Mouse (Mus musculus): ENCODE results near the gene Abca1. TPM values are rescaled to one million over a fixed set of nuclear protein-coding genes. Genes with fewer than 3 reads are reported as not detected.

The Abca1 gene
- polyA plus RNA-seq, 1 experiment from 2014 or later = 1.6 TPM

DNA sequence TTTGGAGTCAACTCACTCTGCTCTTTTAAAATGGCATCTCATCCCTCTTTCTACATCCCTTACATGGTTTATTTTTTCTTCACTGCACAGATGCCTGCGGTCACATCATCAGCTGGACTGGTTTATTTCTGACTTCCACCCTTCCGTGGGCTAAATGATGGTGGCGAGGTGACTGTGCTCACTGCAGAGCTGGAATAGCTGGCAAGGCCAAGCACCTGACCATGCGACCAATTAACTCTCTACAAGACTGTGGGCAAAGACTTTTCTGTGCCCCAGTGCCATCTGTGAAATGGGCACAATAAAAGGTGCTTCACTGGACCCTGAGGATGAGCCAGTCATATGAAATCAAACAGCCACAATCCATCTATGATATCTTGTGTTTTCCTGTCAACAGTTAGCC lies 66.1 kb downstream of the Abca1 start:
- H3K27ac ChIP-seq (replicated peaks) = no peak overlapping the region
- no peak for DNase-seq (ENCODE audit: low spot score)
- no peak overlapping the region for H3K4me3 ChIP-seq (ENCODE audit: low read depth, low read length)
- H3K4me2 ChIP-seq (replicated peaks; ENCODE audit: low read depth) = no peak overlapping the region
- H3K4me1 ChIP-seq (replicated peaks; ENCODE audit: control insufficient read depth, insufficient read depth) = no peaks in the 10 kb centered on the region
- no peak for ATAC-seq (ENCODE audit: low FRiP score, low TSS enrichment)
- TF ChIP-seq CTCF (IDR thresholded peaks at IDR 0.05; ENCODE audit: low read depth) (no peak), EP300 (optimal IDR thresholded peaks at IDR 0.05) (no peak)
- no peak overlapping the region for H3K9ac ChIP-seq (ENCODE audit: low read length)
- 90% methylated on average over 4 of the region's 4 CpGs for WGBS
- no peaks in the 10 kb centered on the region for H3K27me3 ChIP-seq (ENCODE audit: control insufficient read depth, insufficient read depth, low read length)
- H3K9me3 ChIP-seq (ENCODE audit: control insufficient read depth, low read length) = no peaks in the 10 kb centered on the region
- 0 out of 2 replicates have a peak, but pooled peaks cover 3% of the 10 kb centered on the region for H3K36me3 ChIP-seq (ENCODE audit: control insufficient read depth, insufficient read depth, low read length)

DNA sequence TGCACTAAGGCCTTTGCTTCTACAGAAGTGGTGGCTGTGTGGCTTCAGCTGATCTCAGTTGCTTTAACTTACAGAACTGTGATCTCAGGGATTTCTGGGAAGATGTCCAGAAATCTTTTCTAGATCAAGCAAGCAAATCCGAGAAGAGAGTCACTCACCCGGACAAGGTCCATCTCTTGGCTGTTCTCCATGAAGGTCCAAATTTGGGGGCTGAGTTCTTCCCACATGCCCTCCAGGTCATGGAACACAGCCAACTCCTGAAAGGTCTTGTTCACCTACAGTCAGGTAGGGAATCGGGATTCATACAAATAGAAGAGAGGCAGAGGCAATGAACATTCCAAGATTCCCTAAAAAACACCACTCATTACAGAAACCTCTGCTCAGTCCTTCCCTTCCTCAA lies 70.1 kb downstream of the Abca1 start:
- Histone ChIP-seq H3K36me3 (ENCODE audit: control insufficient read depth, insufficient read depth, low read length) (0 out of 2 replicates have a peak, but pooled peaks cover 3% of the 10 kb centered on the region), H3K27me3 (ENCODE audit: control insufficient read depth, insufficient read depth, low read length) (no peaks in the 10 kb centered on the region), H3K9me3 (ENCODE audit: control insufficient read depth, low read length) (no peaks in the 10 kb centered on the region), H3K4me2 (replicated peaks; ENCODE audit: low read depth) (no peak overlapping the region), H3K4me1 (replicated peaks; ENCODE audit: control insufficient read depth, insufficient read depth) (no peaks in the 10 kb centered on the region), H3K27ac (replicated peaks) (no peak overlapping the region), H3K9ac (ENCODE audit: low read length) (no peak overlapping the region), H3K4me3 (ENCODE audit: low read depth, low read length) (no peak overlapping the region)
- DNase-seq (ENCODE audit: low spot score) (no peak), ATAC-seq (ENCODE audit: low FRiP score, low TSS enrichment) (no peak)
- TF ChIP-seq EP300 (optimal IDR thresholded peaks at IDR 0.05) (no peak), CTCF (IDR thresholded peaks at IDR 0.05; ENCODE audit: low read depth) (no peak)
- 64% methylated on average over 3 of the region's 3 CpGs for WGBS

- 0 out of 2 replicates have a peak, but pooled peaks cover 3% of the 10 kb centered on the region for H3K36me3 ChIP-seq (ENCODE audit: control insufficient read depth, insufficient read depth, low read length)
- H3K9me3 ChIP-seq (ENCODE audit: control insufficient read depth, low read length) = no peaks in the 10 kb centered on the region
- no peak overlapping the region for H3K4me3 ChIP-seq (ENCODE audit: low read depth, low read length)
- no peak for DNase-seq (ENCODE audit: low spot score)
- H3K27ac ChIP-seq (replicated peaks) = no peak overlapping the region
- H3K4me1 ChIP-seq (replicated peaks; ENCODE audit: control insufficient read depth, insufficient read depth) = no peaks in the 10 kb centered on the region
- no peak overlapping the region for H3K4me2 ChIP-seq (replicated peaks; ENCODE audit: low read depth)
- H3K27me3 ChIP-seq (ENCODE audit: control insufficient read depth, insufficient read depth, low read length) = no peaks in the 10 kb centered on the region
- WGBS = 59% methylated on average over 4 of the region's 4 CpGs
- ATAC-seq (ENCODE audit: low FRiP score, low TSS enrichment) = no peak
- no peak overlapping the region for H3K9ac ChIP-seq (ENCODE audit: low read length)
- TF ChIP-seq EP300 (optimal IDR thresholded peaks at IDR 0.05) = no peak
- no peak for TF ChIP-seq CTCF (IDR thresholded peaks at IDR 0.05; ENCODE audit: low read depth)
Measured at GRCm38 (mm10) chr4:53088999-53089398, 70.7 kb downstream of the Abca1 start.

- no peaks in the 10 kb centered on the region for H3K9me3 ChIP-seq (ENCODE audit: control insufficient read depth, low read length)
- no peaks in the 10 kb centered on the region for H3K4me1 ChIP-seq (replicated peaks; ENCODE audit: control insufficient read depth, insufficient read depth)
- WGBS = 65% methylated on average over 2 of the region's 2 CpGs
- no peak overlapping the region for H3K9ac ChIP-seq (ENCODE audit: low read length)
- TF ChIP-seq CTCF (IDR thresholded peaks at IDR 0.05; ENCODE audit: low read depth) = no peak
- TF ChIP-seq EP300 (optimal IDR thresholded peaks at IDR 0.05) = no peak
- H3K4me2 ChIP-seq (replicated peaks; ENCODE audit: low read depth) = no peak overlapping the region
- no peaks in the 10 kb centered on the region for H3K27me3 ChIP-seq (ENCODE audit: control insufficient read depth, insufficient read depth, low read length)
- H3K36me3 ChIP-seq (ENCODE audit: control insufficient read depth, insufficient read depth, low read length) = peaks cover 7% of the 10 kb centered on the region; the same call in 1 of the 2 replicates
- DNase-seq (ENCODE audit: low spot score) (no peak), ATAC-seq (ENCODE audit: low FRiP score, low TSS enrichment) (no peak)
- H3K27ac ChIP-seq (replicated peaks) = no peak overlapping the region
- no peak overlapping the region for H3K4me3 ChIP-seq (ENCODE audit: low read depth, low read length)
Measured at GRCm38 (mm10) chr4:53086636-53087035, 73.1 kb downstream of the Abca1 start.

DNA sequence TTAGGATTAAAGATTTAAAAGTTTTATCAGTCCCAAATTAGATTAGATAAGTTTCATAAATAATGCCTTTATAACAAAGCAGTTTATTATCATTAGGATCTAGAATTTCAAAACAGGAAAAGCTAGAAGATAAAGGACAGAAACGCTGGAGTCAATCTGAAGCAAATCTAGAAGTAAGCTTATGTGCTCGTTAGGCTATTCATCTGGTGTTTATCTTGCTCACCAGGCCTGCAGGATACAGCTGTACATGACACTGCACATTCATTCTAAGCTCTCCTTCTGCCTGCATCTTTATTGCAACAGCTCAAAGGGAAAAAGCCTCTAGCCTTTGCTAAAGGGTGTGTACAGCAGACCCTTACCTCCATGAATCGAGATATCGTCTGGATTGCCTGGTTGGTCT lies 74.1 kb downstream of the Abca1 start:
- no peak overlapping the region for H3K4me2 ChIP-seq (replicated peaks; ENCODE audit: low read depth)
- no peak for ATAC-seq (ENCODE audit: low FRiP score, low TSS enrichment)
- peaks cover 5% of the 10 kb centered on the region; the same call in 1 of the 2 replicates for H3K36me3 ChIP-seq (ENCODE audit: control insufficient read depth, insufficient read depth, low read length)
- H3K4me1 ChIP-seq (replicated peaks; ENCODE audit: control insufficient read depth, insufficient read depth) = no peaks in the 10 kb centered on the region
- no peaks in the 10 kb centered on the region for H3K9me3 ChIP-seq (ENCODE audit: control insufficient read depth, low read length)
- TF ChIP-seq CTCF (IDR thresholded peaks at IDR 0.05; ENCODE audit: low read depth) (no peak), EP300 (optimal IDR thresholded peaks at IDR 0.05) (no peak)
- H3K9ac ChIP-seq (ENCODE audit: low read length) = no peak overlapping the region
- 46% methylated on average over 4 of the region's 4 CpGs for WGBS
- H3K27ac ChIP-seq (replicated peaks) = no peak overlapping the region
- no peak overlapping the region for H3K4me3 ChIP-seq (ENCODE audit: low read depth, low read length)
- DNase-seq (ENCODE audit: low spot score) = no peak
- H3K27me3 ChIP-seq (ENCODE audit: control insufficient read depth, insufficient read depth, low read length) = no peaks in the 10 kb centered on the region

- no peak overlapping the region for H3K4me2 ChIP-seq (replicated peaks; ENCODE audit: low read depth)
- DNase-seq (ENCODE audit: low spot score) (no peak), ATAC-seq (ENCODE audit: low FRiP score, low TSS enrichment) (no peak)
- H3K4me3 ChIP-seq (ENCODE audit: low read depth, low read length) = no peak overlapping the region
- no peak overlapping the region for H3K9ac ChIP-seq (ENCODE audit: low read length)
- no peaks in the 10 kb centered on the region for H3K27me3 ChIP-seq (ENCODE audit: control insufficient read depth, insufficient read depth, low read length)
- no peak for TF ChIP-seq CTCF (IDR thresholded peaks at IDR 0.05; ENCODE audit: low read depth)
- no peak for TF ChIP-seq EP300 (optimal IDR thresholded peaks at IDR 0.05)
- no peaks in the 10 kb centered on the region for H3K9me3 ChIP-seq (ENCODE audit: control insufficient read depth, low read length)
- H3K4me1 ChIP-seq (replicated peaks; ENCODE audit: control insufficient read depth, insufficient read depth) = no peaks in the 10 kb centered on the region
- WGBS = 82% methylated on average over 2 of the region's 2 CpGs
- no peak overlapping the region for H3K27ac ChIP-seq (replicated peaks)
- peaks cover 5% of the 10 kb centered on the region; the same call in 1 of the 2 replicates for H3K36me3 ChIP-seq (ENCODE audit: control insufficient read depth, insufficient read depth, low read length)
Measured at GRCm38 (mm10) chr4:53083071-53083470, 76.6 kb downstream of the Abca1 start.
